Mouse (Mus musculus): ENCODE measurements around the gene Zfp369.

The Zfp369 gene

GRCm38 (mm10) chr13:65278383-65279341 lies at the start of gene Zfp369:
TSS of gene Zfp369 (plus strand) at chr13:65278814.
- CTCF ChIA-PET, result interaction anchor here in 3 of 4 experiments (0.7 to 1.9 kb wide), 4 partner anchors 8 to 33 kb away, joined by 3 to 4 read pairs (median 4); no protein-coding TSS in a partner anchor
- POLR2A ChIA-PET, result interaction anchor here in 2 of 4 experiments (0.7 to 1.7 kb wide), 12 partner anchors 8 to 452 kb away, joined by 3 to 7 read pairs (median 3); no protein-coding TSS in a partner anchor

DNA sequence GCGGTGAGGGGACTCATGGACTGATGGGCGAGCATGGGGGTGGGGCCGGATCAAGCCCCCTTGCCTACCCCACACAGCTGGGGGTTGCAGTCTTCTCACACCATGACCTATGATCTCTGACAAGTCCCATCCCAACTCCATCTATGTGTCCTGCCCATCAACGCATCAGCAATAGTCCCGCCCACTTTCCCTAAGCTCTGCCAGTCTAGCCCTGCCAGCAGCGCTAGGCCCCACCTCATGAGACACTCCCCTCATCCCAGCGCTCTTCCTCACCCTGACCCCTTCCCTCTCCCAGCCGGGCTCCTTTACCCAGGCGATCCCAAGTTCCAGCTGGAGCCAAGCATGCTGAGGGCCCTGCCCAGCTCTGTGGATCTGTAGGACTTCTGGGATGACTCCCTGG lies 41.4 kb upstream of the Zfp369 start:
- ChIA-PET CTCF (no interaction called here), POLR2A (interaction anchor here in 2 of 4 experiments (0.9 to 2.3 kb wide), 11 partner anchors 9 to 125 kb away, joined by 3 to 13 read pairs (median 4); partner anchors contain the start of genes Mfsd14b (in 1 of the 2) and Zfp369 (in 1 of the 2))

DNA sequence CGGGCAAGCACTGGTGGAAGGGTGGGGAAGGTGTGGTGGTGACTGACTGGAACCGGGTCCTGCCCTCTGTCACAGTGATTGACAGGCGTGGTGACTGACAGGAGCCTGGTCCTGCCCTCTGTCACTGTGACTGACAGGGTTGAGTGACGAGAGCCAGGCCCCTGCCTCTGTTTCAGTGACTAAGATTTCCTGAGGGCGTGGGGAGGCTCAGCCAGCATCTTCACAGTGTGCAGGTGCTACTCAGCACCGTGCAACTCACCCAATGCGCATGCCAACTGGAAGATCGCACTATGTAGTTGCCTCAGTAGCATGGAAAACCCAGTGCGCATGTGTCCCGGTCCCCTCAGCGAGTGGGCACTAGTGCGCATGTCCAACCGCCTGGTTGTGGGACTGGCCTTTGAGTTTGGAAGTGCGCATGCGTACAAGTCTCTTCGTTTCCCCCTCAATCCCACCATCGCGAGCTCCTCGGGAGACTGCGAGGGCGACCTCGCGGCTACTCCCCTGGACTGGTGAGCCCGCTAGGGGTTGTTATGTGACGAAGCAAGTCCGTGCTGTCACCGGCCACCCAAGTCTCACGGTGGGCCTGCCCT lies 38.0 kb upstream of the Zfp369 start:
- CTCF ChIA-PET, result interaction anchor here in 2 of 4 experiments (0.5 to 1.9 kb wide), 4 partner anchors 39 to 64 kb away, joined by 3 to 8 read pairs (median 4); no protein-coding TSS in a partner anchor
- POLR2A ChIA-PET, result interaction anchor here (0.8 to 3.9 kb wide), 38 partner anchors 10 to 1272 kb away, joined by 3 to 41 read pairs (median 5); partner anchors contain the start of genes Mfsd14b (in 3 of the 4) and Cdk20 (in 2 of the 4)

DNA sequence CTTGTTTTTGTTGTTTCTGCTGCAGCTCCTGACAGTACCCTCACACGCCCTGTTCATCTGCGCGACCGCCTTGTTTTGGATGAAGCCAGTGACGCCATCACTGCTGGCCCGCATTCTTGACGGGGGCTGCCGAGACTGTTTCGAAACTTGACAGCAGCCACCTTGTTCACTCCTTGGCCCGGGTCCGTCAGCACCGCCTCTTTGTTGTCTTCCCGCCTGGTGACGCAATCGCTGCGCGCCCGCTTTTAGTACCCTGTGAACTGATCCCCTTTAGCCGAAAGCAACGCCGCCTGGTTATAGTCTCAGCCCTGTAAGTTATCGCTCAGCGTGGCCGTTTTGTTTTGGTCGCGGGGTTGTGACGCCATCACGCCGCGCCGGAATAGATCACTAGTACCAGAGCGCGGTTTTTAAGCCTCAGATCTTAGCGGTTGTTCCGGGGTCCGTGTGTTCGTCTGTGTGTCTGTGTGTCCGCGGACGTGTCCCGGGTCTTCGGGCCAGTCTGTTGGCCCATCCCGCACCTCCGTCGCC lies 37.5 kb upstream of the Zfp369 start:
- ChIA-PET CTCF (interaction anchor here in 2 of 4 experiments (0.5 to 1.9 kb wide), 4 partner anchors 39 to 991 kb away, joined by 3 to 8 read pairs (median 4); no protein-coding TSS in a partner anchor), POLR2A (interaction anchor here (0.6 to 3.9 kb wide), 34 partner anchors 11 to 809 kb away, joined by 3 to 41 read pairs (median 7); partner anchors contain the start of genes Mfsd14b (in 2 of the 4) and Cdk20 (in 1 of the 4))

DNA sequence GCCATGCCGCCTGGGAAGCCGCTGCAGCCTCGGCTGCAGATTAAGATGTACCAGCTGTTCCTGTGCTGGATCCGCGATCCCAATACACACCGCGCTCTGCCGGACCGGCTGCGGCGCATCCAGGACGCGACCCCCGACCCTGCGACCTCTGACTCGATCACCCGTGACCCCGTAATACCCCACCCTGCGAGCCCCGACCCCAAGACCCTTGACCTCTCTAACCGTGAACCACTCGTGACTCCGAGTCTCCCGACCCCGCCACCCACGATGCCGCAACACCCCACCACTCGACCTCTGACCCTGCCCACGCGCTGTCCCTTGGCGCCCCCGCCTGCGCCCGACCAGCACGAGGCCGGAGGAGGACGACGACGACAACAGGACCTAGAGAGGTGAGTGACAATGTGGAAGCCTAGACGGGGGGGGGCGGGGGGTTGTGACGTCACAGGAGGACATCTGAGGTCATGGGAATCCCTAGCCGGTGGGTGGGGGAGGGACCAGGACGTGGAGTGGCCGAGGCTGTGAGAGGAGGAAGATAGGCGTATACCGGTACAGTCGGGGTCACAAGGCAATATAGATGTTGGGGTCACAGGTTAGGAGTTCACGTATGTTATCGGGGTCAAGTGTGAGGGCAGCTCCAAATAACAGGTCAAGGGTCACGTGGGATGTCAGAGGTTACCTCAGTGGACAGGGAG lies 36.8 kb upstream of the Zfp369 start:
- ChIA-PET POLR2A (interaction anchor here in 3 of 4 experiments (0.6 to 3.9 kb wide), 16 partner anchors 11 to 130 kb away, joined by 3 to 35 read pairs (median 7); partner anchors contain the start of gene Mfsd14b (in 2 of the 3)), CTCF (interaction anchor here in 2 of 4 experiments (0.5 to 2.7 kb wide), 3 partner anchors 66 to 1073 kb away, joined by 3 to 14 read pairs (median 4); no protein-coding TSS in a partner anchor)

GRCm38 (mm10) chr13:65242319-65242787 lies 36.3 kb upstream of the Zfp369 start:
- ChIA-PET POLR2A (interaction anchor here in 2 of 4 experiments (0.7 to 3.9 kb wide), 9 partner anchors 10 to 71 kb away, joined by 3 to 35 read pairs (median 11); partner anchors contain the start of gene Nlrp4f (in 1 of the 2)), CTCF (interaction anchor here in 3 of 4 experiments (0.6 to 2.9 kb wide), 3 partner anchors 66 to 1073 kb away, joined by 4 to 16 read pairs (median 14); no protein-coding TSS in a partner anchor)

DNA sequence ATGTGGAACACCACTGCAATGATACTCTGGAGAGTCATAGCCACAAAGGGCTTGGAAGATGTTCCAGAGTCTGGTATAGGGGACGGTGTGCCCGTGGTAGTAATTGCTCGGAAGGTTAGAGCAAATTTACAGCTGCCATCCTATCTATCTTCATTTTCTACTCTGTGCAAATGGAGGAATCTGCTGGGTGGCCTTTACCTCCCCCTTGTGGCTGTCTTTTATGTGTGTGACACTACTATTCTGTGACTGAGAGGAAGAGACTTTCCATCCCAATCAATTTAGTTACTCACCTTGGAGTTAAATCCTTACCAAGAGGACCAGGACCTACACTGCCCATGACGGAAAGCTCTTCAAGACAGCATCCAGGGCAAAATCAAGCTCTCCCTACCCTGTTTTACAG lies 35.3 kb upstream of the Zfp369 start:
- CTCF ChIA-PET, result interaction anchor here in 3 of 4 experiments (1.3 to 2.9 kb wide), 4 partner anchors 14 to 67 kb away, joined by 3 to 16 read pairs (median 13); no protein-coding TSS in a partner anchor
- POLR2A ChIA-PET, result interaction anchor here in 3 of 4 experiments (0.6 to 3.4 kb wide), 14 partner anchors 14 to 335 kb away, joined by 3 to 17 read pairs (median 4); partner anchors contain the start of genes Mfsd14b (in 1 of the 3) and Nlrp4f (in 1 of the 3)

DNA sequence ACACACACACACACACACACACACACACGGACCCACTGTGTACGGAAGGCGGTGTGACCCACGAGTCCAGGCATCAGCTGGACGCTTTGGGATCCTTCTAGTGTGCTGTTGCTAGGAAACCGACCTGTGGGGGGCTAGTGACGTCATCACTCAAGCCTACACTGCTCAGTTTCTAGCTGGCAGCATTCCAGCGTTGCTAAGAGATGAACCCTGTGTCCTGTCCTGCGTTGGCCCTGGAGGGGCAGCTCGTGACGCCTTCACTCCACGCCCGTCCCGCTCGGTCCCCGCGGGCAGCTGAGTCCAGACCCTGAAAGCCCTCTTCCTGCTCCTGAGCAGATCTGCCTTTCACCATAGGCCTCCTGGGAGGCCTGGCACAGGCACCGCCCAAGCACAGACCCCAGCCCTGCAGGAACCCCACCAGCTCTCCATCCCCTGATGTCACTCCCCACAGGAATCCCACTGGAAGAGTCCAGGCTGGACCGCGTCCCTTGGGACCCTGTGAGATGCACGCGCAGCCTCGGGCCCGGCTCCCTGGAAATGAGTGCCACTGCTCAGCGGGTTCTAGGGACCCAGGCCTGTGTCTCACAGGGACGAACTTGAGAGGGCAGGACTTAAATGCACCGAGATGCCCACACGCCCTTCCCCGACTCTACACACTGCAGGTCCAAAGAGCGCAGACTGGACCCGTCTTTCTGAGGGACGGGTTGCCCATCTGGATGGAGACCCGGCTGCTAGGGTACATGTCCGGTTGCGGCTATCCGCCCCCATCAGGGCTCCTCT lies 20.2 kb upstream of the Zfp369 start:
- POLR2A ChIA-PET, result interaction anchor here in 2 of 4 experiments (0.8 to 3.0 kb wide), 12 partner anchors 12 to 146 kb away, joined by 3 to 29 read pairs (median 4); partner anchors contain the start of genes Zfp369 (in 2 of the 2) and Mfsd14b (in 1 of the 2)

DNA sequence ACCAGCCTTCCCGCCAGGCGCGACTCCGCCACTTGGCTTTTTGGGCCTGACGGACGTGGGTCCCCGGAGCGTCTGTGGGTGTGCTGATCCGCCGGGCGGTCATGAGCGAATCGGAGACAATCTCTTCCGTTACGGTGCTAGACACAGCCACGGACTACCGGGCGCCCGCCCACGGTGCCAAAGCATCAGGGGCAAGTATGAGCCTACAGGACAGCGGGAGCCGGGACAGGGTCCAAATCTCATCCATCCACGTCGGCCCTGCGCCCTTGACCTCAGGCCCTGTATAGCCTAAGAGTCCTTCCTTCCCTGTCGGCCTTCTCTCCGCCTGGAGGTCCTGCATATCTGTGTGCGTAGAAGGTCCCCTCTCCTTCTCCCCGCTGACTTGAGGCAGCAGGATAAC lies 19.4 kb upstream of the Zfp369 start, which contains the start of gene Gm10775:
Gene Gm10775 (plus strand): TSS at position 301 of the 400 bp plus-strand sequence.
- ChIA-PET CTCF (no interaction called here), POLR2A (interaction anchor here in 1 of 4 experiments (1.0 kb wide), 2 partner anchors 12 to 16 kb away, joined by 3 to 4 read pairs; no protein-coding TSS in a partner anchor)

More for the DNA sequence above, 20.2 kb upstream of the Zfp369 start:
- CTCF ChIA-PET, result interaction anchor here in 1 of 4 experiments (0.5 kb wide), 1 partner anchor 20 kb away, joined by 3 read pairs; the partner anchor contains the start of gene Zfp369

DNA sequence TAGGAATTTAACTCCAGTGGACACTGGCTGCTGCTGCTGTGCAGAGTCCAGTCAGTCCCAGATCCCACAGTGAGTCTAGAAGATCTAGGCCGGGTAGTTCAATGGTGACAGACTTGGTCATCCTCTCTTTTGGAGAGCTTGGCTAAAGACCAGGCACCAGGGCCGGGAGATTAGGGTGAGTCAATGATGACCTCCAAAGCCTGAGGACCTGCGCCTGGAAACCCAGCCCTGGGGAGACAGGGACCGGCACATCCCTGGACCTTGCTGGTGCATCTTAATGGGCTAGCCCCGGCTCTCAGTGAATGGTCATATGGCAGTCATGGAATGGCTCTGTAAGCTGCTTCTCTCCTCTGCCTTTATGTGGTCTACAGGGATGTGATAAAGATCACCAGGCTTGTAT lies 16.5 kb upstream of the Zfp369 start:
- CTCF ChIA-PET, result no interaction called here
- POLR2A ChIA-PET, result interaction anchor here in 1 of 4 experiments (1.0 kb wide), 1 partner anchor 22 kb away, joined by 4 read pairs; no protein-coding TSS in a partner anchor

DNA sequence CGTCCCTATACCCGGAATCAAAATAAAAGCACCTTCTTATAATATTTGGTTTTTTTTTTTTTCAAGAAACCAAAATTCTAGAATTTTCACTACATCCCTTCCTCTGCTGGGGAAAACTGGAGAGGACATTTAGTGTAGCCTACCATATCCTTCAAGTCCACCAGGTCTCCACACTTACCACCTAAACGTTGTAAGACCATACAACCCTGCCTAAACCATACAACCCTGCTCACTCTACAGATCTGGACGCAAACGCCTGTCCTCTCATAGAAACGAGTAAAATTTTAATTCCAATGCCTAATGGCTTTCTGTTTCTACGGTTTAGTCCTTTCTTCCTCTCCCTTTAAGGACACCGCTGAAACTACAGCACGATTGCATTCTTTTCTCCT lies 626 bp upstream of the Zfp369 start:
- ChIA-PET POLR2A (interaction anchor here in 2 of 4 experiments (0.7 to 1.6 kb wide), 7 partner anchors 9 to 102 kb away, joined by 3 to 5 read pairs (median 3); no protein-coding TSS in a partner anchor), CTCF (interaction anchor here in 3 of 4 experiments (0.7 to 1.9 kb wide), 4 partner anchors 9 to 33 kb away, joined by 3 to 4 read pairs (median 4); no protein-coding TSS in a partner anchor)

DNA sequence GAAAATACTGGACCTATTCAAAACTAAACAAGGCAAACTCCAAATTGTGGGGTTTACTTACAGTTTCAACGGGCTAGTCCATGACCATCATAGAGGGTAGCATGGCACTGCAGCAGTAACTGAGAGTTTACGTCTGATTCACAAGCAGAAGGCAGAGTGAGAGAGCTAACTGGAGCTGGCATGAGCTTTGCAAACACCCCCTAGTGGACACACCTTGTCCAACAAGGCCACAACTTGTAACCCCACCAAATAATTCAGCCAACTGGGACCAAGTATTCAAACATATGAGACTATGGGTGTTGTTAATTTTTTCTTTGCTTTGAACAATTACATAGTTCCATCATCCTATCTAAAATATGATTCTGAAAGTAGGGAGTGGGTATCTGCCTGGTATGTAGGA lies 8.2 kb downstream of the Zfp369 start:
- CTCF ChIA-PET, result interaction anchor here in 3 of 4 experiments (0.6 to 1.4 kb wide), 6 partner anchors 8 to 721 kb away, joined by 3 to 4 read pairs (median 4); partner anchors contain the start of gene Zfp369 (in 1 of the 3)
- POLR2A ChIA-PET, result interaction anchor here in 1 of 4 experiments (0.9 to 1.7 kb wide), 4 partner anchors 9 to 232 kb away, joined by 3 to 5 read pairs (median 4); partner anchors contain the start of gene Zfp369

GRCm38 (mm10) chr13:65296354-65296753 lies 17.7 kb downstream of the Zfp369 start:
- ChIA-PET CTCF (no interaction called here), POLR2A (no interaction called here)

GRCm38 (mm10) chr13:65310849-65311248 lies 32.2 kb downstream of the Zfp369 start:
- POLR2A ChIA-PET, result interaction anchor here in 3 of 4 experiments (0.8 to 1.5 kb wide), 7 partner anchors 67 to 198 kb away, joined by 3 to 5 read pairs (median 3); partner anchors contain the start of gene Mfsd14b (in 1 of the 3)
- CTCF ChIA-PET, result interaction anchor here (0.7 to 1.4 kb wide), 8 partner anchors 32 to 988 kb away, joined by 3 to 6 read pairs (median 4); partner anchors contain the start of gene Zfp369 (in 1 of the 4)

DNA sequence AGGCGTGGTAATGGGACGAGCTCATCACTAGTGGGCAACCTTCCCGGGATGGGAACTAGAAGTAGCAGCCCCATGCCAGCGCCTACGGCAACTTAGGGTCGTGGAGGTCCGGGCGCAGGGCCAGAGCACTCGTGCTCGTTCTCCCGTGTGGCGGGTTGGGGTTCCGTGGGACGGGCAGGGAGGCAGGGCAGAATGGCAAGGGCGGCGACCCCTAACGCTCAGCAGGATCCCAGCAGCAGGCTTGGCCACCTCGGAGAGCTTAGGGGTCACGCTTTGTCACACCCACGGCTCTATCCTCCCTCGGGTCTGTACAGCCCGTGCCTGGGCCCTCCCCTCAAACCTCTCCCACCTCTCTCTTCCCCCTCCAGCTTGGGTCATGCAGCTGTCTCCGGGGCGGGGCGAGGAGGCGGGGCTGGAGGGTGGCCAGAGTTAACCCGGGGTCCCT lies 32.7 kb downstream of the Zfp369 start:
- ChIA-PET POLR2A (interaction anchor here in 3 of 4 experiments (0.8 to 1.6 kb wide), 9 partner anchors 19 to 200 kb away, joined by 3 to 5 read pairs (median 3); partner anchors contain the start of gene Mfsd14b (in 1 of the 3)), CTCF (interaction anchor here (0.6 to 1.4 kb wide), 10 partner anchors 33 to 988 kb away, joined by 3 to 6 read pairs (median 4); partner anchors contain the start of gene Zfp369 (in 1 of the 4))

Measured in embryonic stem cell, embryonic (primary cell).